Mouse (Mus musculus): ENCODE measurements around the gene Plp1.

DNA sequence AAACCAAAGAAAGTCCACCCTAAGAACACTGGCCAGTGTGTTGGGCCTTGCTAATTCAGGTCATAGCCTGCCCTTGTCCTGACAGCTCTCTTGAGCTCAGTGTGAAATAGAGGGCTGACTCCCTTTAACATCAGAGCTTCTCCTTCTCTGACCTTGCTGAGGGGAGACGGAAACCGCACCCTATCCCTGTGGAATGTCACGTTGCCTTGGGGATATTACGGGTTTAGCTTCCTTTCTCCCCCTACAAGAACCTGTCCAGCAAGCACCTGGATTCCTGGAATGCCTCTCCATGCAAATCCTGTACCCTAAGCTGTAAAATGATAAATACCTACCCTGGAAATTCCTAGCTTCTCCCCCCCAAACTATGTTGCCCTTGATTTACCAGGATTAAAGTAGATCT lies 33.0 kb upstream of the Plp1 start:
- TF ChIP-seq POLR2A (IDR thresholded peaks at IDR 0.05; ENCODE audit: borderline replicate concordance, low read depth, low read length) (no peak), CTCF (IDR thresholded peaks at IDR 0.05; ENCODE audit: low read depth, low read length) (no peak)
